Mouse (Mus musculus): ENCODE measurements around the gene Il10ra.

- TF ChIP-seq CTCF (IDR thresholded peaks at IDR 0.05; ENCODE audit: borderline replicate concordance, insufficient read depth, low read depth, low read length) (no peak), POLR2A (IDR thresholded peaks at IDR 0.05; ENCODE audit: borderline replicate concordance, insufficient read depth, low read length) (no peak)
These were observed 39.6 kb upstream of the Il10ra start for GRCm38 (mm10) chr9:45308521-45308920.
